Mouse (Mus musculus) liver, embryonic 13.5 days (tissue): ENCODE measurements around the gene Olfr983. TPM values are rescaled to one million over a fixed set of nuclear protein-coding genes. Genes with fewer than 3 reads are reported as not detected.

ENCODE experiments used
- ATAC-seq: fragments of 200-750 bp; cut with Nextera tagmentation; 2 replicates; pipeline ENCODE4 v1.8.0; 2017; ENCODE audit warnings: low read depth, mild to moderate bottlenecking, moderate number of reproducible peaks, moderate library complexity
- DNase-seq: peaks from one replicate; pipeline ENCODE4 v3.0.0; 2022
- H3K27ac ChIP-seq: fragments of 300-500 bp; sonication (generic); 2 replicates; pipeline ENCODE4 v1.5.1; 2015; ENCODE audit warnings: moderate library complexity, mild to moderate bottlenecking, inconsistent platforms
- H3K27me3 ChIP-seq: fragments of 300-500 bp; sonication (generic); 2 replicates; pipeline ENCODE4 v1.6.1; 2015; ENCODE audit warnings: mild to moderate bottlenecking, inconsistent platforms
- H3K36me3 ChIP-seq: fragments of 300-500 bp; sonication (generic); 2 replicates; pipeline ENCODE4 v1.6.1; 2015; ENCODE audit warnings: mild to moderate bottlenecking, inconsistent platforms
- H3K4me1 ChIP-seq: fragments of 300-500 bp; sonication (generic); replicated peaks from 2 replicates; pipeline ENCODE4 v1.6.1; 2015; ENCODE audit warnings: inconsistent platforms
- H3K4me2 ChIP-seq: fragments of 300-500 bp; sonication (generic); 2 replicates; pipeline ENCODE4 v1.6.1; 2015; ENCODE audit warnings: inconsistent platforms, mild to moderate bottlenecking, moderate library complexity
- H3K4me3 ChIP-seq: fragments of 300-500 bp; sonication (generic); replicated peaks from 2 replicates; pipeline ENCODE4 v1.5.1; 2015; ENCODE audit warnings: mild to moderate bottlenecking, inconsistent platforms
- H3K9ac ChIP-seq: fragments of 300-500 bp; sonication (generic); 2 replicates; pipeline ENCODE4 v1.6.1; 2015; ENCODE audit warnings: mild to moderate bottlenecking, inconsistent platforms
- H3K9me3 ChIP-seq: fragments of 300-500 bp; sonication (generic); replicated peaks from 2 replicates; pipeline ENCODE4 v1.6.1; 2016; ENCODE audit warnings: inconsistent platforms
- WGBS: fragments of 180-500 bp; shearing (Covaris S2); methylation state at CpG from one replicate; pipeline ENCODE4 v1.1.7; 2015; ENCODE audit not compliant: insufficient replicate concordance; 5-methylcytosine and 5-hydroxymethylcytosine counted together
- polyA plus RNA-seq: library from polyadenylated mRNA; unstranded; fragments of >200 nt; fragmentation: Nextera tagmentation; extraction: Ambion mirVana; gene quantifications from 2 replicates; pipeline ENCODE4 v1.2.1, GENCODE M21; 2015

Olfr983 gene
- polyA plus RNA-seq, result not detected in 2 replicates

GRCm38 (mm10) chr9:40093495-40093894 lies at the start of gene Olfr983:
Olfr983 (minus strand) TSS chr9:40093595.
- no peak within 1 kb of the TSS for H3K9ac ChIP-seq
- DNase-seq, result no peak
- H3K27me3 ChIP-seq, result no peaks in the 10 kb centered on the region
- no peaks in the 10 kb centered on the region for H3K4me1 ChIP-seq
- WGBS, result 57% methylated on average over 2 of the region's 2 CpGs
- no peak within 1 kb of the TSS for H3K27ac ChIP-seq
- H3K4me2 ChIP-seq, result no peak within 1 kb of the TSS
- no peak for ATAC-seq
- H3K9me3 ChIP-seq, result no peaks in the 10 kb centered on the region
- H3K4me3 ChIP-seq, result no peak within 1 kb of the TSS
- no peaks in the 10 kb centered on the region for H3K36me3 ChIP-seq

- no peak overlapping the region for H3K4me2 ChIP-seq
- no peak overlapping the region for H3K27ac ChIP-seq
- no peak overlapping the region for H3K9ac ChIP-seq
- no peak for ATAC-seq
- DNase-seq, result no peak
- H3K4me3 ChIP-seq, result no peak overlapping the region
- H3K9me3 ChIP-seq, result no peaks in the 10 kb centered on the region
- WGBS, result 36% methylated on average over 1 of the region's 1 CpGs
- H3K27me3 ChIP-seq, result no peaks in the 10 kb centered on the region
- no peaks in the 10 kb centered on the region for H3K36me3 ChIP-seq
- H3K4me1 ChIP-seq, result no peaks in the 10 kb centered on the region
These were observed 48.1 kb upstream of the Olfr983 start for GRCm38 (mm10) chr9:40141544-40141943.

- no peaks in the 10 kb centered on the region for H3K27me3 ChIP-seq
- H3K4me2 ChIP-seq, result no peak overlapping the region
- H3K4me1 ChIP-seq, result no peaks in the 10 kb centered on the region
- 46% methylated on average over 4 of the region's 4 CpGs for WGBS
- H3K36me3 ChIP-seq, result no peaks in the 10 kb centered on the region
- DNase-seq (no peak), ATAC-seq (no peak)
- no peaks in the 10 kb centered on the region for H3K9me3 ChIP-seq
- H3K4me3 ChIP-seq, result no peak overlapping the region
- no peak overlapping the region for H3K27ac ChIP-seq
- H3K9ac ChIP-seq, result no peak overlapping the region
These were observed 46.1 kb upstream of the Olfr983 start for GRCm38 (mm10) chr9:40139484-40139883.

GRCm38 (mm10) chr9:40136987-40137688 lies 43.7 kb upstream of the Olfr983 start:
- H3K4me3 ChIP-seq, result no peak overlapping the region
- DNase-seq, result no peak
- H3K36me3 ChIP-seq, result no peaks in the 10 kb centered on the region
- no peak for ATAC-seq
- no peak overlapping the region for H3K27ac ChIP-seq
- H3K4me2 ChIP-seq, result no peak overlapping the region
- no peaks in the 10 kb centered on the region for H3K27me3 ChIP-seq
- no peaks in the 10 kb centered on the region for H3K4me1 ChIP-seq
- no peaks in the 10 kb centered on the region for H3K9me3 ChIP-seq
- WGBS, result 50% methylated on average over 6 of the region's 6 CpGs
- H3K9ac ChIP-seq, result no peak overlapping the region

GRCm38 (mm10) chr9:40130556-40130955 lies 37.2 kb upstream of the Olfr983 start:
- DNase-seq (no peak), ATAC-seq (no peak)
- Histone ChIP-seq H3K9me3 (no peaks in the 10 kb centered on the region), H3K27ac (no peak overlapping the region), H3K4me1 (no peaks in the 10 kb centered on the region), H3K36me3 (no peaks in the 10 kb centered on the region), H3K4me3 (no peak overlapping the region), H3K27me3 (no peaks in the 10 kb centered on the region), H3K4me2 (no peak overlapping the region), H3K9ac (no peak overlapping the region)
- WGBS, result 51% methylated on average over 1 of the region's 1 CpGs

GRCm38 (mm10) chr9:40130084-40130483 lies 36.7 kb upstream of the Olfr983 start, which contains the start of gene Olfr985:
Olfr985 (minus strand) TSS chr9:40130184.
- no peaks in the 10 kb centered on the region for H3K4me1 ChIP-seq
- H3K4me2 ChIP-seq, result no peak within 1 kb of the TSS
- no peak within 1 kb of the TSS for H3K27ac ChIP-seq
- no peaks in the 10 kb centered on the region for H3K9me3 ChIP-seq
- H3K36me3 ChIP-seq, result no peaks in the 10 kb centered on the region
- no peak for DNase-seq
- ATAC-seq, result no peak
- WGBS, result 64% methylated on average over 1 of the region's 1 CpGs
- H3K4me3 ChIP-seq, result no peak within 1 kb of the TSS
- H3K27me3 ChIP-seq, result no peaks in the 10 kb centered on the region
- no peak within 1 kb of the TSS for H3K9ac ChIP-seq

- no peak for DNase-seq
These were observed 23.9 kb upstream of the Olfr983 start for GRCm38 (mm10) chr9:40117287-40117659.

GRCm38 (mm10) chr9:40116645-40117286 lies 23.4 kb upstream of the Olfr983 start:
- 39% methylated on average over 10 of the region's 10 CpGs for WGBS
- no peak overlapping the region for H3K27ac ChIP-seq
- H3K4me3 ChIP-seq, result no peak overlapping the region
- no peaks in the 10 kb centered on the region for H3K9me3 ChIP-seq
- DNase-seq, result peak; percentile 2
- ATAC-seq, result no peak
- H3K4me2 ChIP-seq, result no peak overlapping the region
- H3K36me3 ChIP-seq, result no peaks in the 10 kb centered on the region
- H3K4me1 ChIP-seq, result no peaks in the 10 kb centered on the region
- H3K27me3 ChIP-seq, result no peaks in the 10 kb centered on the region
- H3K9ac ChIP-seq, result no peak overlapping the region

More at GRCm38 (mm10) chr9:40117287-40117659, 23.9 kb upstream of the Olfr983 start:
- no peak for ATAC-seq
- Histone ChIP-seq H3K36me3 (no peaks in the 10 kb centered on the region), H3K4me2 (no peak overlapping the region), H3K27me3 (no peaks in the 10 kb centered on the region), H3K9me3 (no peaks in the 10 kb centered on the region), H3K4me1 (no peaks in the 10 kb centered on the region), H3K27ac (no peak overlapping the region), H3K4me3 (no peak overlapping the region), H3K9ac (no peak overlapping the region)
- 65% methylated on average over 5 of the region's 5 CpGs for WGBS

GRCm38 (mm10) chr9:40114106-40114505 lies 20.7 kb upstream of the Olfr983 start, which contains the start of gene Olfr984:
Olfr984 (minus strand) TSS chr9:40114206.
- no peak for DNase-seq
- H3K9me3 ChIP-seq, result no peaks in the 10 kb centered on the region
- no peak for ATAC-seq
- no peak within 1 kb of the TSS for H3K9ac ChIP-seq
- H3K4me1 ChIP-seq, result no peaks in the 10 kb centered on the region
- no peak within 1 kb of the TSS for H3K4me2 ChIP-seq
- no peak within 1 kb of the TSS for H3K4me3 ChIP-seq
- no peak within 1 kb of the TSS for H3K27ac ChIP-seq
- WGBS, result 54% methylated on average over 2 of the region's 2 CpGs
- no peaks in the 10 kb centered on the region for H3K27me3 ChIP-seq
- H3K36me3 ChIP-seq, result no peaks in the 10 kb centered on the region

- no peak overlapping the region for H3K9ac ChIP-seq
- H3K4me3 ChIP-seq, result no peak overlapping the region
- DNase-seq (no peak), ATAC-seq (no peak)
- H3K27ac ChIP-seq, result no peak overlapping the region
- no peak overlapping the region for H3K4me2 ChIP-seq
- 46% methylated on average over 3 of the region's 3 CpGs for whole genome bisulfite sequencing
- no peaks in the 10 kb centered on the region for H3K4me1 ChIP-seq
- no peaks in the 10 kb centered on the region for H3K27me3 ChIP-seq
- H3K9me3 ChIP-seq, result no peaks in the 10 kb centered on the region
- no peaks in the 10 kb centered on the region for H3K36me3 ChIP-seq
These were observed 1.4 kb upstream of the Olfr983 start for GRCm38 (mm10) chr9:40094769-40095168.

GRCm38 (mm10) chr9:40073529-40073928 lies 19.9 kb downstream of the Olfr983 start, which contains the start of gene Olfr982:
Olfr982 (plus strand) TSS chr9:40073829.
- Histone ChIP-seq H3K36me3 (no peaks in the 10 kb centered on the region), H3K4me2 (no peak within 1 kb of the TSS), H3K9ac (no peak within 1 kb of the TSS), H3K27ac (no peak within 1 kb of the TSS), H3K4me3 (no peak within 1 kb of the TSS), H3K4me1 (no peaks in the 10 kb centered on the region), H3K27me3 (no peaks in the 10 kb centered on the region), H3K9me3 (no peaks in the 10 kb centered on the region)
- ATAC-seq (no peak), DNase-seq (no peak)
- 58% methylated on average over 2 of the region's 2 CpGs for WGBS

GRCm38 (mm10) chr9:40050138-40050537 lies 43.3 kb downstream of the Olfr983 start:
- ATAC-seq (no peak), DNase-seq (no peak)
- 77% methylated on average over 19 of the region's 19 CpGs for WGBS
- H3K9me3 ChIP-seq, result no peaks in the 10 kb centered on the region
- H3K9ac ChIP-seq, result no peak overlapping the region
- no peaks in the 10 kb centered on the region for H3K36me3 ChIP-seq
- H3K27ac ChIP-seq, result no peak overlapping the region
- H3K4me1 ChIP-seq, result no peaks in the 10 kb centered on the region
- no peak overlapping the region for H3K4me3 ChIP-seq
- no peaks in the 10 kb centered on the region for H3K27me3 ChIP-seq
- no peak overlapping the region for H3K4me2 ChIP-seq
